Mouse (Mus musculus): ENCODE measurements around the gene Esr1. TPM values are rescaled to one million over a fixed set of nuclear protein-coding genes. Genes with fewer than 3 reads are reported as not detected.

Esr1 gene
- polyA plus RNA-seq, 1 experiment from 2014 or later, result 0.10 TPM

GRCm38 (mm10) chr10:4621505-4621815 lies 10.1 kb downstream of the Esr1 start:
- no peak overlapping the region for H3K4me3 ChIP-seq
- no peak overlapping the region for H3K9ac ChIP-seq
- H3K4me2 ChIP-seq (replicated peaks), result no peak overlapping the region
- H3K27ac ChIP-seq, result no peak overlapping the region
- no peaks in the 10 kb centered on the region for H3K36me3 ChIP-seq
- H3K9me3 ChIP-seq, result no peaks in the 10 kb centered on the region
- no peaks in the 10 kb centered on the region for H3K27me3 ChIP-seq
- H3K4me1 ChIP-seq, result no peaks in the 10 kb centered on the region; the same call in 1 of the 2 replicates
- WGBS, result 91% methylated on average over 5 of the region's 5 CpGs
- no peak for ATAC-seq (ENCODE audit: insufficient number of reproducible peaks, insufficient read depth, low FRiP score, low TSS enrichment)

DNA sequence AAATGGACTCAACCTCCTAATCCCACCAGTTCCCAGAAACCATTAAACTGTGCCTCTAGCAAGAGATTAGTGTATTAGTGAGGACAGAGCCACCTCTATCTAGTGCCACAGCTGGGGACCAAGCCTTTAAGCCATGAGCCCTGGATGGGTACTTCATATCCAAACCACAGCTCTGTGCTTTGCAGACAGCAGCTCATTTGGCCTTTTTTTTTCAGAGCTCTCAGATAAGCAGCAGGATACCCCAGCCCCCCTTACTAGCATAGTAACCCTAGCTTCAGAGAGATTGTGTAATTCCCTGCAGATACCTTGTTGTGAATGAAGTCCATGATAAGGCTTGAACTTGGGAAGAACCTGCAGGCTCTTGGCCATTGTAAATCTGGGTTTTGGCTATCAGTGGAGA lies 11.9 kb downstream of the Esr1 start:
- no peak for ATAC-seq (ENCODE audit: insufficient number of reproducible peaks, insufficient read depth, low FRiP score, low TSS enrichment)
- Histone ChIP-seq H3K4me3 (no peak overlapping the region), H3K27me3 (no peaks in the 10 kb centered on the region), H3K9ac (no peak overlapping the region), H3K4me2 (replicated peaks) (no peak overlapping the region), H3K9me3 (no peaks in the 10 kb centered on the region), H3K4me1 (no peaks in the 10 kb centered on the region), H3K27ac (no peak overlapping the region), H3K36me3 (no peaks in the 10 kb centered on the region)

DNA sequence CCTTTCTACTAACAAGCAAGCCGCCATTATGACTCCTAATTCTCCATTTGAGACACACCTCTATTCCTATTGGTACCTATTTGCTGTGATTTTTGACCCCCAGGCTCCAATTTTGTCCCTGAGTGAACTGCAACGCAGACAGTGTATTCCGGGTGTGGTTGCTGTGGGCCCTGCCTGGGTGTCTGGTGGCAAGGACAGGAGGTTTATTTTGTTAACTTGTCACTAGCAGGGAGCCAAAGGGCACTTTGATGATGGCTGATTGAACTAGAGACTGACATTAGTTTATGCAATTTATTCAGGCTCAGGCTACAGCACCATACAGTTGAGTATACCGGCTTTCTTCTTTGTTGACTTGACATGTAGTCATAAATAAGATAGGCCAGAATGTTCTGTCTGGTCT lies 13.2 kb downstream of the Esr1 start:
- 88% methylated on average over 4 of the region's 4 CpGs for WGBS
- no peak overlapping the region for H3K4me3 ChIP-seq
- no peak overlapping the region for H3K9ac ChIP-seq
- ATAC-seq (ENCODE audit: insufficient number of reproducible peaks, insufficient read depth, low FRiP score, low TSS enrichment), result no peak
- no peaks in the 10 kb centered on the region for H3K9me3 ChIP-seq
- H3K27ac ChIP-seq, result no peak overlapping the region
- H3K36me3 ChIP-seq, result no peaks in the 10 kb centered on the region
- H3K27me3 ChIP-seq, result no peaks in the 10 kb centered on the region
- H3K4me1 ChIP-seq, result no peaks in the 10 kb centered on the region
- H3K4me2 ChIP-seq (replicated peaks), result no peak overlapping the region

DNA sequence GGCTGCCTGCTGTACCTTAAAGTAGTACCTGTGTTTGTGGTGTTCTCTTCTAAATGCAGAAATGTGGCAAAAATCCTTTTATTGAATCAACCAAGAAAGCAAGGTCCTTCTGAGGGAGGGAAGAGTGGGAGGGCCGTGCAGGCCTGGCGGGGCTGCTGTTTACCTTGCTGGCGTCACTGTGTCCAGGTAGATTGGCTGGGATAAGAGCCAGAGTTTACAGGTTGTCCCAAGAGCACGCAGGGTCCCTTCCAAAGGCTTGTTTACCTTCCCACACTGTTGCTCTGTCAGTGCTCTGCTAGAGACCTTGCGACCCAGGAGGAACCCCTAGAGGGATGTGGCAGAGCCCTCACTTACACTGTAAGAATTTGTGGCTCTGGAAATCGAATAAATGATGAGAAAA lies 13.9 kb downstream of the Esr1 start:
- H3K9me3 ChIP-seq, result no peaks in the 10 kb centered on the region
- H3K4me2 ChIP-seq (replicated peaks), result no peak overlapping the region
- 73% methylated on average over 6 of the region's 6 CpGs for WGBS
- H3K36me3 ChIP-seq, result no peaks in the 10 kb centered on the region
- H3K4me3 ChIP-seq, result no peak overlapping the region
- no peak overlapping the region for H3K9ac ChIP-seq
- no peak for ATAC-seq (ENCODE audit: insufficient number of reproducible peaks, insufficient read depth, low FRiP score, low TSS enrichment)
- no peak overlapping the region for H3K27ac ChIP-seq
- H3K4me1 ChIP-seq, result no peaks in the 10 kb centered on the region
- H3K27me3 ChIP-seq, result no peaks in the 10 kb centered on the region

GRCm38 (mm10) chr10:4626432-4626831 lies 15.0 kb downstream of the Esr1 start:
- H3K9ac ChIP-seq, result no peak overlapping the region
- H3K4me3 ChIP-seq, result no peak overlapping the region
- H3K4me1 ChIP-seq, result no peaks in the 10 kb centered on the region
- no peaks in the 10 kb centered on the region for H3K9me3 ChIP-seq
- H3K36me3 ChIP-seq, result no peaks in the 10 kb centered on the region
- no peak overlapping the region for H3K27ac ChIP-seq
- ATAC-seq (ENCODE audit: insufficient number of reproducible peaks, insufficient read depth, low FRiP score, low TSS enrichment), result no peak
- H3K27me3 ChIP-seq, result no peaks in the 10 kb centered on the region
- no peak overlapping the region for H3K4me2 ChIP-seq (replicated peaks)
- WGBS, result 84% methylated on average over 7 of the region's 7 CpGs

- 91% methylated on average over 8 of the region's 8 CpGs for WGBS
Measured at GRCm38 (mm10) chr10:4626996-4627395, 15.6 kb downstream of the Esr1 start.

GRCm38 (mm10) chr10:4627415-4627814 lies 16.0 kb downstream of the Esr1 start:
- Histone ChIP-seq H3K27me3 (no peaks in the 10 kb centered on the region), H3K36me3 (no peaks in the 10 kb centered on the region), H3K9ac (no peak overlapping the region), H3K27ac (no peak overlapping the region), H3K4me2 (replicated peaks) (no peak overlapping the region), H3K4me3 (no peak overlapping the region), H3K9me3 (no peaks in the 10 kb centered on the region), H3K4me1 (no peaks in the 10 kb centered on the region)
- 83% methylated on average over 9 of the region's 9 CpGs for WGBS
- no peak for ATAC-seq (ENCODE audit: insufficient number of reproducible peaks, insufficient read depth, low FRiP score, low TSS enrichment)

More at GRCm38 (mm10) chr10:4626996-4627395, 15.6 kb downstream of the Esr1 start:
- Histone ChIP-seq H3K27me3 (no peaks in the 10 kb centered on the region), H3K4me1 (no peaks in the 10 kb centered on the region), H3K4me2 (replicated peaks) (no peak overlapping the region), H3K9me3 (no peaks in the 10 kb centered on the region), H3K9ac (no peak overlapping the region), H3K4me3 (no peak overlapping the region), H3K36me3 (no peaks in the 10 kb centered on the region), H3K27ac (no peak overlapping the region)
- ATAC-seq (ENCODE audit: insufficient number of reproducible peaks, insufficient read depth, low FRiP score, low TSS enrichment), result no peak

DNA sequence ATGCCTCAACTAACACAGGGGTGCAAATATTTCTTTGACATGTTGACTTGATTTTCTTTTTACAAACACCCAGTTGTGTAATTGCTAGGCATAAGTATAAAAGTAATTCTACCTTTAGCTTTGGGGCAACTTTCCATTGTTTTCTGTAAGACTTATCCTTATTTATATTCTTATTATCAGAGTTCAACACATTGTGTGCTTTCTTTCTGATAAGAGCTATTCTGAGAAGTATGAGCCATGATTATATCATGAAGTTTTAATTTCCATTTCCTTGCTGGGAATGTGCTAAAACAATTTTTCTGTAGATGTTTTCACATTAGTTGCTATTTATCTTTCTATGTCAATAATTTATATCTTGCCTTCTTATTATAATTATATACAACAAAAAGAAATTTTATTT lies 17.9 kb downstream of the Esr1 start:
- H3K4me2 ChIP-seq (replicated peaks), result no peak overlapping the region
- no peaks in the 10 kb centered on the region for H3K36me3 ChIP-seq
- no peak overlapping the region for H3K9ac ChIP-seq
- H3K4me1 ChIP-seq, result no peaks in the 10 kb centered on the region
- H3K4me3 ChIP-seq, result no peak overlapping the region
- no peak overlapping the region for H3K27ac ChIP-seq
- H3K9me3 ChIP-seq, result no peaks in the 10 kb centered on the region
- H3K27me3 ChIP-seq, result no peaks in the 10 kb centered on the region
- no peak for ATAC-seq (ENCODE audit: insufficient number of reproducible peaks, insufficient read depth, low FRiP score, low TSS enrichment)

- WGBS, result 76% methylated on average over 11 of the region's 11 CpGs
- H3K4me2 ChIP-seq (replicated peaks), result no peak overlapping the region
Measured at GRCm38 (mm10) chr10:4632211-4632704, 20.9 kb downstream of the Esr1 start.

GRCm38 (mm10) chr10:4633287-4634030 lies 22.1 kb downstream of the Esr1 start:
- 53% methylated on average over 14 of the region's 14 CpGs for WGBS

More at GRCm38 (mm10) chr10:4632211-4632704, 20.9 kb downstream of the Esr1 start:
- H3K27me3 ChIP-seq, result no peaks in the 10 kb centered on the region
- H3K27ac ChIP-seq, result no peak overlapping the region
- H3K4me3 ChIP-seq, result no peak overlapping the region
- H3K4me1 ChIP-seq, result no peaks in the 10 kb centered on the region
- no peaks in the 10 kb centered on the region for H3K9me3 ChIP-seq
- H3K36me3 ChIP-seq, result no peaks in the 10 kb centered on the region
- no peak overlapping the region for H3K9ac ChIP-seq
- ATAC-seq (ENCODE audit: insufficient number of reproducible peaks, insufficient read depth, low FRiP score, low TSS enrichment), result no peak

GRCm38 (mm10) chr10:4635740-4636139 lies 24.3 kb downstream of the Esr1 start:
- no peak overlapping the region for H3K4me3 ChIP-seq
- ATAC-seq (ENCODE audit: insufficient number of reproducible peaks, insufficient read depth, low FRiP score, low TSS enrichment), result no peak
- no peak overlapping the region for H3K4me2 ChIP-seq (replicated peaks)
- H3K36me3 ChIP-seq, result no peaks in the 10 kb centered on the region
- no peaks in the 10 kb centered on the region for H3K9me3 ChIP-seq
- no peak overlapping the region for H3K9ac ChIP-seq
- no peaks in the 10 kb centered on the region for H3K4me1 ChIP-seq
- no peaks in the 10 kb centered on the region for H3K27me3 ChIP-seq
- H3K27ac ChIP-seq, result no peak overlapping the region
- 89% methylated on average over 6 of the region's 6 CpGs for WGBS

More at GRCm38 (mm10) chr10:4633287-4634030, 22.1 kb downstream of the Esr1 start:
- Histone ChIP-seq H3K9ac (no peak overlapping the region), H3K9me3 (no peaks in the 10 kb centered on the region), H3K27me3 (no peaks in the 10 kb centered on the region), H3K27ac (no peak overlapping the region), H3K4me2 (replicated peaks) (no peak overlapping the region), H3K4me1 (no peaks in the 10 kb centered on the region), H3K4me3 (no peak overlapping the region), H3K36me3 (no peaks in the 10 kb centered on the region)
- no peak for ATAC-seq (ENCODE audit: insufficient number of reproducible peaks, insufficient read depth, low FRiP score, low TSS enrichment)

GRCm38 (mm10) chr10:4646074-4646473 lies 34.7 kb downstream of the Esr1 start:
- Histone ChIP-seq H3K27me3 (no peaks in the 10 kb centered on the region), H3K4me3 (no peak overlapping the region), H3K27ac (no peak overlapping the region), H3K9ac (no peak overlapping the region), H3K4me1 (no peaks in the 10 kb centered on the region), H3K4me2 (replicated peaks) (no peak overlapping the region), H3K9me3 (no peaks in the 10 kb centered on the region), H3K36me3 (no peaks in the 10 kb centered on the region)
- 86% methylated on average over 7 of the region's 7 CpGs for WGBS
- no peak for ATAC-seq (ENCODE audit: insufficient number of reproducible peaks, insufficient read depth, low FRiP score, low TSS enrichment)

Measured in embryonic facial prominence, embryonic 12.5 days (tissue).